Mouse (Mus musculus): ENCODE results near the gene Zfp759. TPM values are rescaled to one million over a fixed set of nuclear protein-coding genes. Genes with fewer than 3 reads are reported as not detected.

Zfp759 gene
- total RNA-seq, 2 experiments from 2014 or later = 7.5 to 10.4 TPM

Other genes with a start within 250 kb of the Zfp759 start
- 1 to 10 TPM; 2.7 to 3.1 TPM for gene Gm10767, start 216.7 kb upstream of the Zfp759 start, total RNA-seq (2021)
- 1 to 10 TPM; 3.8 to 4.9 TPM for gene Zfp712, start 60.5 kb upstream of the Zfp759 start, total RNA-seq (2021)
- 1 to 10 TPM; 2.6 to 2.7 TPM for gene Zfp708, start 23.7 kb upstream of the Zfp759 start, total RNA-seq (2021)
- gene Gm28557, start 13.1 kb upstream of the Zfp759 start, total RNA-seq (2021) = 1 to 10 TPM; 1.8 to 2.7 TPM
- under 1 TPM; 0.16 to 0.35 TPM for gene Rslcan18, start 5.4 kb upstream of the Zfp759 start, total RNA-seq (2021)
- 1 to 10 TPM; 4.8 to 6.5 TPM for gene Rsl1, start 51.5 kb downstream of the Zfp759 start, total RNA-seq (2021)
- 1 to 10 TPM; 3.3 to 3.4 TPM for gene Zfp455, start 72.8 kb downstream of the Zfp759 start, total RNA-seq (2021)
- gene Zfp458, start 156.8 kb downstream of the Zfp759 start, total RNA-seq (2021) = 10 to 100 TPM; 17.7 to 21.5 TPM
- 1 to 10 TPM; 3.0 to 5.5 TPM for gene Zfp457, start 184.8 kb downstream of the Zfp759 start, total RNA-seq (2021)
- gene Zfp595, start 210.9 kb downstream of the Zfp759 start, total RNA-seq (2021) = 1 to 10 TPM; 2.0 to 3.8 TPM
- gene Gm28044, start 238.9 kb downstream of the Zfp759 start, total RNA-seq (2021) = not detected
- gene Zfp953, start 238.9 kb downstream of the Zfp759 start, total RNA-seq (2021) = under 1 TPM; 0.91 to 1.00 TPM